Mouse (Mus musculus): ENCODE data around the gene Hsd3b7. TPM values are rescaled to one million over a fixed set of nuclear protein-coding genes. Genes with fewer than 3 reads are reported as not detected.

The Hsd3b7 gene
- polyA plus RNA-seq, 1 experiment from 2014 or later = 28.0 TPM

DNA sequence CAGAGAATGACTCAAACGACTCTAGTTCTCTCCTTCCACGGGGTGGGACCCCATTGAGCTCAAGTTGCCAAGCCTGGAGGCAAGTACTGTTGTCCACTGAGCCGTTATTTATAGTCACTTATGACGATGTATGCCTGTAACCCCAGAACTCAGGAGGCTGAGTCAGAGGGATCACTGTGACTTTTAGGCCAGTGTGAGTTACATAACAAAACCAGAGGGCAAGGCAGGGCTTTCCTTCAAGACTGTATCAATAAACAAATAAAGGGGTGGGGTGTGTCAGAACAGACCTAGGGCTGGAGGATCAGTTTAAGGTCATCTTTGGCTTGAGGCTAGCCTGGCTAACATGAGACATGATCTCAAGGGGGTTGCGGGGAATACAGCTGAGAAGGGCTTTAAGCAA is 50.5 kb downstream of the Hsd3b7 start:
- no peaks in the 10 kb centered on the region for H3K9me3 ChIP-seq (replicated peaks)
- no peak overlapping the region for H3K4me2 ChIP-seq
- ATAC-seq = no peak
- peaks cover 21% of the 10 kb centered on the region for H3K36me3 ChIP-seq
- no peak overlapping the region for H3K4me3 ChIP-seq
- no peak overlapping the region for H3K9ac ChIP-seq
- no peak overlapping the region; the same call in 1 of the 2 replicates for H3K27ac ChIP-seq
- H3K4me1 ChIP-seq = peaks cover 14% of the 10 kb centered on the region
- 59% methylated on average over 5 of the region's 5 CpGs for WGBS (ENCODE audit: insufficient replicate concordance)
- H3K27me3 ChIP-seq (replicated peaks) = no peaks in the 10 kb centered on the region

Other genes with a start within 250 kb of the Hsd3b7 start
- 1.7 and 2.9 TPM in 2 replicates for gene Tmem265, start 239.2 kb upstream of the Hsd3b7 start, polyA plus RNA-seq (2016; fragmentation: Nextera tagmentation; extraction: Ambion mirVana)
- 23.1 and 26.7 TPM in 2 replicates for gene Phkg2, start 227.3 kb upstream of the Hsd3b7 start, polyA plus RNA-seq (2016; fragmentation: Nextera tagmentation; extraction: Ambion mirVana)
- gene Ccdc189, start 212.0 kb upstream of the Hsd3b7 start, polyA plus RNA-seq (2016; fragmentation: Nextera tagmentation; extraction: Ambion mirVana) = 7.9 and 8.8 TPM in 2 replicates
- gene Rnf40, start 211.8 kb upstream of the Hsd3b7 start, polyA plus RNA-seq (2016; fragmentation: Nextera tagmentation; extraction: Ambion mirVana) = 36.3 and 36.9 TPM in 2 replicates
- gene Zfp629, start 184.8 kb upstream of the Hsd3b7 start, polyA plus RNA-seq (2016; fragmentation: Nextera tagmentation; extraction: Ambion mirVana) = 3.3 and 3.8 TPM in 2 replicates
- 40.6 and 43.6 TPM in 2 replicates for gene Bcl7c, start 91.7 kb upstream of the Hsd3b7 start, polyA plus RNA-seq (2016; fragmentation: Nextera tagmentation; extraction: Ambion mirVana)
- gene Ctf1, start 87.9 kb upstream of the Hsd3b7 start, polyA plus RNA-seq (2016; fragmentation: Nextera tagmentation; extraction: Ambion mirVana) = 3.6 and 4.6 TPM in 2 replicates
- gene Ctf2, start 68.4 kb upstream of the Hsd3b7 start, polyA plus RNA-seq (2016; fragmentation: Nextera tagmentation; extraction: Ambion mirVana) = 0.13 and 0.26 TPM in 2 replicates
- gene Fbxl19, start 56.1 kb upstream of the Hsd3b7 start, polyA plus RNA-seq (2016; fragmentation: Nextera tagmentation; extraction: Ambion mirVana) = 3.7 TPM in 2 replicates
- gene Orai3, start 30.8 kb upstream of the Hsd3b7 start, polyA plus RNA-seq (2016; fragmentation: Nextera tagmentation; extraction: Ambion mirVana) = 14.8 and 15.0 TPM in 2 replicates
- gene Setd1a, start 23.9 kb upstream of the Hsd3b7 start, polyA plus RNA-seq (2016; fragmentation: Nextera tagmentation; extraction: Ambion mirVana) = 13.1 and 13.7 TPM in 2 replicates
- gene Gm49388, start 15.0 kb upstream of the Hsd3b7 start, polyA plus RNA-seq (2016; fragmentation: Nextera tagmentation; extraction: Ambion mirVana) = not detected in 2 replicates
- gene Stx4a, start 23.7 kb downstream of the Hsd3b7 start, polyA plus RNA-seq (2016; fragmentation: Nextera tagmentation; extraction: Ambion mirVana) = 19.0 and 21.1 TPM in 2 replicates
- gene Stx1b, start 23.9 kb downstream of the Hsd3b7 start, polyA plus RNA-seq (2016; fragmentation: Nextera tagmentation; extraction: Ambion mirVana) = 0.20 and 0.56 TPM in 2 replicates
- 8.6 and 9.1 TPM in 2 replicates for gene Zfp646, start 75.6 kb downstream of the Hsd3b7 start, polyA plus RNA-seq (2016; fragmentation: Nextera tagmentation; extraction: Ambion mirVana)
- 11.2 and 11.3 TPM in 2 replicates for gene Zfp668, start 76.2 kb downstream of the Hsd3b7 start, polyA plus RNA-seq (2016; fragmentation: Nextera tagmentation; extraction: Ambion mirVana)
- gene Prss53, start 90.4 kb downstream of the Hsd3b7 start, polyA plus RNA-seq (2016; fragmentation: Nextera tagmentation; extraction: Ambion mirVana) = 0.26 and 0.49 TPM in 2 replicates
- gene Gm21974, start 94.8 kb downstream of the Hsd3b7 start, polyA plus RNA-seq (2016; fragmentation: Nextera tagmentation; extraction: Ambion mirVana) = not detected in 2 replicates
- gene Vkorc1, start 95.0 kb downstream of the Hsd3b7 start, polyA plus RNA-seq (2016; fragmentation: Nextera tagmentation; extraction: Ambion mirVana) = 75.0 and 80.3 TPM in 2 replicates
- gene Bckdk, start 103.5 kb downstream of the Hsd3b7 start, polyA plus RNA-seq (2016; fragmentation: Nextera tagmentation; extraction: Ambion mirVana) = 81.3 and 82.2 TPM in 2 replicates
- gene Kat8, start 111.9 kb downstream of the Hsd3b7 start, polyA plus RNA-seq (2016; fragmentation: Nextera tagmentation; extraction: Ambion mirVana) = 29.5 and 31.0 TPM in 2 replicates
- gene Prss8, start 129.5 kb downstream of the Hsd3b7 start, polyA plus RNA-seq (2016; fragmentation: Nextera tagmentation; extraction: Ambion mirVana) = 4.0 and 4.4 TPM in 2 replicates
- 3.9 and 5.1 TPM in 2 replicates for gene Prss36, start 146.1 kb downstream of the Hsd3b7 start, polyA plus RNA-seq (2016; fragmentation: Nextera tagmentation; extraction: Ambion mirVana)
- 217 and 225 TPM in 2 replicates for gene Fus, start 166.9 kb downstream of the Hsd3b7 start, polyA plus RNA-seq (2016; fragmentation: Nextera tagmentation; extraction: Ambion mirVana)
- gene Pycard, start 193.3 kb downstream of the Hsd3b7 start, polyA plus RNA-seq (2016; fragmentation: Nextera tagmentation; extraction: Ambion mirVana) = 32.9 and 33.8 TPM in 2 replicates
- not detected in 2 replicates for gene Trim72, start 203.3 kb downstream of the Hsd3b7 start, polyA plus RNA-seq (2016; fragmentation: Nextera tagmentation; extraction: Ambion mirVana)